Mouse (Mus musculus): ENCODE data around the gene Sf3a3. TPM values are rescaled to one million over a fixed set of nuclear protein-coding genes. Genes with fewer than 3 reads are reported as not detected.
A peak's percentile ranks its signal among the peaks of the same experiment; 100 is the strongest.

Gene Sf3a3
- polyA plus RNA-seq, 1 experiment, result 33.9 TPM

- Histone ChIP-seq H3K4me1 (ENCODE audit: control insufficient read depth, insufficient read depth, low read length) (0 out of 2 replicates have a peak, but pooled peaks cover under 1% of the 10 kb centered on the region), H3K4me3 (ENCODE audit: insufficient read depth, low read length) (no peak overlapping the region), H3K27ac (ENCODE audit: insufficient read depth, low read length) (no peak overlapping the region)
- no peak for TF ChIP-seq POLR2A (IDR thresholded peaks at IDR 0.05; ENCODE audit: extremely low read depth, insufficient read depth, low read length)
- no peak for TF ChIP-seq CTCF (IDR thresholded peaks at IDR 0.05; ENCODE audit: extremely low read depth, insufficient read depth, low read length)
These were observed 18.6 kb upstream of the Sf3a3 start for GRCm38 (mm10) chr4:124695786-124696516.

GRCm38 (mm10) chr4:124699791-124700190, 14.8 kb upstream of the Sf3a3 start:
- TF ChIP-seq CTCF (IDR thresholded peaks at IDR 0.05; ENCODE audit: extremely low read depth, insufficient read depth, low read length), result no peak
- TF ChIP-seq POLR2A (IDR thresholded peaks at IDR 0.05; ENCODE audit: extremely low read depth, insufficient read depth, low read length), result no peak
- no peak overlapping the region for H3K4me3 ChIP-seq (ENCODE audit: insufficient read depth, low read length)
- no peaks in the 10 kb centered on the region for H3K4me1 ChIP-seq (ENCODE audit: control insufficient read depth, insufficient read depth, low read length)
- H3K27ac ChIP-seq (ENCODE audit: insufficient read depth, low read length), result no peak overlapping the region

- no peak within 1 kb of the TSS for H3K27ac ChIP-seq (ENCODE audit: insufficient read depth, low read length)
- no peak for TF ChIP-seq POLR2A (IDR thresholded peaks at IDR 0.05; ENCODE audit: extremely low read depth, insufficient read depth, low read length)
- TF ChIP-seq CTCF (IDR thresholded peaks at IDR 0.05; ENCODE audit: extremely low read depth, insufficient read depth, low read length), result no peak
These were observed 14.2 kb upstream of the Sf3a3 start, which contains the start of gene Fhl3 for GRCm38 (mm10) chr4:124700248-124700971. Gene Fhl3, plus strand, starts transcription at chr4:124700701.

GRCm38 (mm10) chr4:124701052-124701845, 13.3 kb upstream of the Sf3a3 start:
- Histone ChIP-seq H3K4me1 (ENCODE audit: control insufficient read depth, insufficient read depth, low read length) (no peaks in the 10 kb centered on the region), H3K4me3 (ENCODE audit: insufficient read depth, low read length) (peak overlapping the region; percentile 2), H3K27ac (ENCODE audit: insufficient read depth, low read length) (no peak overlapping the region)
- TF ChIP-seq POLR2A (IDR thresholded peaks at IDR 0.05; ENCODE audit: extremely low read depth, insufficient read depth, low read length), result no peak
- TF ChIP-seq CTCF (IDR thresholded peaks at IDR 0.05; ENCODE audit: extremely low read depth, insufficient read depth, low read length), result no peak

More at GRCm38 (mm10) chr4:124700248-124700971, 14.2 kb upstream of the Sf3a3 start, which contains the start of gene Fhl3:
- no peaks in the 10 kb centered on the region for H3K4me1 ChIP-seq (ENCODE audit: control insufficient read depth, insufficient read depth, low read length)
- H3K4me3 ChIP-seq (ENCODE audit: insufficient read depth, low read length), result peak within 1 kb of the TSS; percentile 2

GRCm38 (mm10) chr4:124701916-124702315, 12.7 kb upstream of the Sf3a3 start:
- Histone ChIP-seq H3K27ac (ENCODE audit: insufficient read depth, low read length) (no peak overlapping the region), H3K4me1 (ENCODE audit: control insufficient read depth, insufficient read depth, low read length) (no peaks in the 10 kb centered on the region), H3K4me3 (ENCODE audit: insufficient read depth, low read length) (no peak overlapping the region)
- TF ChIP-seq CTCF (IDR thresholded peaks at IDR 0.05; ENCODE audit: extremely low read depth, insufficient read depth, low read length), result no peak
- no peak for TF ChIP-seq POLR2A (IDR thresholded peaks at IDR 0.05; ENCODE audit: extremely low read depth, insufficient read depth, low read length)

- no peak overlapping the region for H3K4me3 ChIP-seq (ENCODE audit: insufficient read depth, low read length)
- TF ChIP-seq CTCF (IDR thresholded peaks at IDR 0.05; ENCODE audit: extremely low read depth, insufficient read depth, low read length), result no peak
- TF ChIP-seq POLR2A (IDR thresholded peaks at IDR 0.05; ENCODE audit: extremely low read depth, insufficient read depth, low read length), result no peak
- peak overlapping the region; percentile 86; the same call in 1 of the 2 replicates for H3K27ac ChIP-seq (ENCODE audit: insufficient read depth, low read length)
- no peaks in the 10 kb centered on the region for H3K4me1 ChIP-seq (ENCODE audit: control insufficient read depth, insufficient read depth, low read length)
These were observed 11.2 kb upstream of the Sf3a3 start for GRCm38 (mm10) chr4:124703406-124703805.

GRCm38 (mm10) chr4:124703881-124704796, 10.4 kb upstream of the Sf3a3 start:
- Histone ChIP-seq H3K4me1 (ENCODE audit: control insufficient read depth, insufficient read depth, low read length) (no peaks in the 10 kb centered on the region), H3K27ac (ENCODE audit: insufficient read depth, low read length) (peak overlapping the region; percentile 86; the same call in 1 of the 2 replicates)
- TF ChIP-seq CTCF (IDR thresholded peaks at IDR 0.05; ENCODE audit: extremely low read depth, insufficient read depth, low read length) (no peak), POLR2A (IDR thresholded peaks at IDR 0.05; ENCODE audit: extremely low read depth, insufficient read depth, low read length) (no peak)

GRCm38 (mm10) chr4:124704797-124705474, 9.6 kb upstream of the Sf3a3 start:
- Histone ChIP-seq H3K27ac (ENCODE audit: insufficient read depth, low read length) (0 out of 2 replicates have a peak overlapping the region, but pooled peaks have one; percentile 17), H3K4me1 (ENCODE audit: control insufficient read depth, insufficient read depth, low read length) (no peaks in the 10 kb centered on the region), H3K4me3 (ENCODE audit: insufficient read depth, low read length) (no peak overlapping the region)
- TF ChIP-seq POLR2A (IDR thresholded peaks at IDR 0.05; ENCODE audit: extremely low read depth, insufficient read depth, low read length) (no peak), CTCF (IDR thresholded peaks at IDR 0.05; ENCODE audit: extremely low read depth, insufficient read depth, low read length) (no peak)

More at GRCm38 (mm10) chr4:124703881-124704796, 10.4 kb upstream of the Sf3a3 start:
- H3K4me3 ChIP-seq (ENCODE audit: insufficient read depth, low read length), result no peak overlapping the region
